Mouse (Mus musculus) WW6 (cell line): ENCODE data around the gene Sdk2.
A peak's percentile ranks its signal among the peaks of the same experiment; 100 is the strongest.

ENCODE experiments used
- DNase-seq: peaks from one replicate; pipeline ENCODE4 v3.0.0-alpha.2; 2013; ENCODE audit warnings: low read depth, low spot score

The Sdk2 gene

DNA sequence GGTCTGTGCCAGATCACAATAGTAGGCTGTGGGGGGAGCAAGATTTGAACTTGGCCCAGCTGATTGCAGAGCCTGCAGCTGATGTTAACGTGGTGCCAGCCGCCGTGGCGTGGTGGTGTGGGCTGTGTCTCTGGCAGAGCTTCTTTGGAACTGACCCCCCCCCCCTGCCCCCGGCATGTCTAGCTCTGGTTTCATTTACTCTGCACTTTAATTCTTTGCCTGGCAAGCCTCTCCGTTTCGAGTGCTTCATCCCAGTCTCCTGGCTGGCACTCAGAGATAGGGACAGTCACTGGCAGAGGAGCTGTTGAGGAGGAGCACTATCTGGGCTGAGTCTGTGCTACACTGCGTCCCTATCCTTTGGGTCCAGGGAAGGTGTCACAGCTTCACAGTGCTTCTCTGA lies 75.0 kb downstream of the Sdk2 start:
- no peak for DNase-seq

DNA sequence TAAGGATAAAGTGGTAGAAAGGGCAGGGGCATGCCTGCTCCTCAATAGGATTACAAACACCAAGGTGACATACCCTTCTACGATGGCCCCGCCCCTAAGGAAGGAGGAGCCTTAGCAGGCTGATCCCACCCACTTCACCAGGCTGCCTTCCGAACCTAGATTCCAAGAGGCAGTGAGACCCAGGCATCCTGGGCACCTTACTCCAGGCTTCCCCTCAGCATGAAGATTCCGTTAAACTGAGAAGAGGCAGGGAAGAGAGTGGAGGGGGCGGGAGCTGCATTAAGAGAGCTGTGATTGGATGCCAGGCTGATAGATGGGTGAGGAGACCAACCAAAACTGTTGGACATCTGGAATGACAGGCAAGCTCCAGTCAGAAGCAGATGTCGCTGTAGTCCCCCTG lies 76.4 kb downstream of the Sdk2 start:
- peak; percentile 38 for DNase-seq

DNA sequence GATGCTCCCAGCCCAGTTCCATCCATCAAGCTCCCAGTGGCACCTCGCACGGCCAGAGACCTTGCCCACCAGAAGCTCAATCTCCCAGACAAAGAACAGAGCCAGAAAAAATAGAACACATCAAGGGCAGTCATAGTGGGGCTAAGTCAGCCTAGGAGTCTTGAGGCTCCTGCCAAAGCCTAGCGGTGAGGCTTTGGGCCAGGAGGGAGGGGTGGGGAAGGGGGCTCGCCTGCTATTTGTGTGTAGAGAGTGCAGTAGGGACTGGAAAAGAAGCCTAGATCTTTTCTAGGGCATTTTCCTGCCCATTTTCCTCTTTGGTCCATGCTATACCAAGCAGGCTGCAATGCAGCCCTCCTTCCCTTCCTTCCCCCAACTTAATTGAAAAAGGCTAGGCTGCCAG lies 76.8 kb downstream of the Sdk2 start:
- DNase-seq, result no peak

DNA sequence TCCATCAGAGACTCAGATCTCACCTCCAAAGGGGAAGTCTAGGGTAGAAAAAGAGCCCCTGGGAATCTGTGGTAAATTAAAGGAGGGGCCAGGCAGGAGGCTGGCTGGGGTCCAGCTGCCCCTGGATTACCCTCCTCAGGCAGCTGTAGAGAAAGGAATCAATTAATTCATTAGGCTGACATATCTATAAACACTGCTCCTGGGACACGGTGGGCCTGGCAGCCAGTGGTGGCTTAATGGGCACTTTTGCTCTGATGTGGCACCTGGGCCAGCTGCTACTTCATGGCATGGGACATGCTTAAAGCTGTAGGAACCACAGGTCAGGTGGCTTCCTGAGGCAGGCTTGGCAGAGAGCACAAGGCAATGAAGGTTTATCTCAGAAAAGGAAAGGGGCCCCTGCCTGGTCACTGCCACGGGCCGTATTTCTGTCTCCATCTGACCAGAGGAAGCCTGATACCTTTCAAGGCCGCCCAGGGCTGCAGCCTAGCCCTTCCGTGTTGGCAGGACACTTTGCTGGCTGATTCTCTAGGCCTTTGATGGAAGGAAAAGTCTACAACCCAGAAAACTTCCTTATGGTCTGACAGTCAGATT lies 80.9 kb downstream of the Sdk2 start:
- no peak for DNase-seq

DNA sequence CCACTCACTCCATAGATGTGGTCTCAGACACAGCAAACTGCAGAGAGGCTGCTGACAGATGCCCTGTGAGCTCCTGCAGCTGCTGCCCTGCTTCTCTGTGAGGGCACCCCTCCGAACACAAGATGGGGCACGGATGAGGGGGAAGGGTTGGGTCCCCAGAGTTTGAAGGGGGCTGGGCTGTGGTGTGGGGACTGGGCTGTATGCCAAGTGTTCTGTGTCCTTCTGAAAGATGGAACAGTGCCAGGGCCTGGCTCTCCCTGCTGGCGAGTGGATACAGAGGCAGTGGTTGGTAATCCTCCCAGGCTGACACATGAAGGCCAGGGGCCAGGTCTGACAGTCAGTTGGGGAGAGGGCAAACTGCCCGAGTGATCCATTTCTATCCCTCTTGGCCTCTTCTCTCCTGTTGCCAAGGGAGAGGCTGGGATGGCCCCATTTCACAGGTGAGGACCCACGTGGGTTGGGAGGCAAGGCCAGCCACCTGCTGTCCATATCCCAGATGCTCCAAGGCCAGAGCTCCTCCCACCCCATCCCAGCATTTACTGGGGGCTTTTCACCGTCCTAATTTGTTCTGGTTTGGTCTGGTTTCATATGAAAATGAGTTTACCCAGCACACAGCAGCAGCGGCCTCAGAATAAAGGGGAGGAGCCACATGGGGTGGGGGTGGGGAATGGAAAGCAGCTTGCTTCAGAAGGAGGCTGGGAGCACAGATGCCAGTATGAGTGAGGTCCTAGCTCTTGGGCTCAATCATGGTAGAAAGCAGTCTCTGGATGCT lies 84.9 kb downstream of the Sdk2 start:
- DNase-seq, result no peak

DNA sequence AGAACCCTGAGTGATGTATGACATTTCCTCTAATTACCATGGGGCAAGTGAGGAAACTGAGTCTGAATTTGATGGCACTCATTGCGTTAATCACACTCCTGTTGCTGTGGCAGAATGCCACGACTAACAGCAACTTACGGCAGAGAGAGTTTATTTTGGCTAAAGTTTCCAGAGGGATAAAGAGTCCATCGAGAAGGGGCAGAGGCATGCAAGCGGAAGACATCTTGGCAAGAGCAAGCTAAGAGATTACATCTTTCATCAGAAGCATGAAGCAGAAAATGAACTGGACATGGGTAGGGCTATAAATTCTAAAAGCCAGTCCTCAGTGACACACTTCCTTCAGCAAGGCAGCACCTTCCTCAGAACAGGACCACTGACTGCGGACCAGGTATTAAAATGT lies 85.8 kb downstream of the Sdk2 start:
- DNase-seq, result no peak

DNA sequence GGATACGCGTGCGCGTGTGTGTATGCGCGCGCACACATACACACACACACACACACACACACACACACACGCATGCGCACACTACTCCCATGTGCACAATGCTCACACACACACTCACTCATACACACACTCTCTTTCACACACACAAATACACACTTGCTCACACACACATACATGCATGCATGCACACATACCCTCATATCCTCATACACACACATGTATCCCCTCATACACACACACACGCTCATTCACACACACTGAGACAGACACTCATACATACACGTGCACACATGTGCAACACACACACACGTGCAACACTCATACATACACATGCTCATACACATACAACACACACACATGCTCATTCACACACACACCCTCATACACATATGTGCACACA lies 88.5 kb downstream of the Sdk2 start:
- no peak for DNase-seq

DNA sequence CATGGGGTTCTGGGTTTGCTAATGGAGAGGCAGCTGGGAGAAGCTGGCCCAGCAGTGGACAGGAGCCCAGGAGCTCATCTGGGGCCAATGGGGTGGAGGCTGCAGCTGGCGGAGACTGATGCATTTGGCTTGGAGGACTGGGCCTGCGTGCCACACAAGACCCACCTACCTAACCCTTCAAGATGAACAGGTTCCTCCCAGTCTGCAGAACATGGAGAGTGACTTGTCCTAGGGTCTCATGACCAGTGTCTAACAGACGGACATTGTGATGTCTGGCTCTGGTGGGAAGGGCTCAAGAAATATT lies 91.2 kb downstream of the Sdk2 start:
- no peak for DNase-seq

DNA sequence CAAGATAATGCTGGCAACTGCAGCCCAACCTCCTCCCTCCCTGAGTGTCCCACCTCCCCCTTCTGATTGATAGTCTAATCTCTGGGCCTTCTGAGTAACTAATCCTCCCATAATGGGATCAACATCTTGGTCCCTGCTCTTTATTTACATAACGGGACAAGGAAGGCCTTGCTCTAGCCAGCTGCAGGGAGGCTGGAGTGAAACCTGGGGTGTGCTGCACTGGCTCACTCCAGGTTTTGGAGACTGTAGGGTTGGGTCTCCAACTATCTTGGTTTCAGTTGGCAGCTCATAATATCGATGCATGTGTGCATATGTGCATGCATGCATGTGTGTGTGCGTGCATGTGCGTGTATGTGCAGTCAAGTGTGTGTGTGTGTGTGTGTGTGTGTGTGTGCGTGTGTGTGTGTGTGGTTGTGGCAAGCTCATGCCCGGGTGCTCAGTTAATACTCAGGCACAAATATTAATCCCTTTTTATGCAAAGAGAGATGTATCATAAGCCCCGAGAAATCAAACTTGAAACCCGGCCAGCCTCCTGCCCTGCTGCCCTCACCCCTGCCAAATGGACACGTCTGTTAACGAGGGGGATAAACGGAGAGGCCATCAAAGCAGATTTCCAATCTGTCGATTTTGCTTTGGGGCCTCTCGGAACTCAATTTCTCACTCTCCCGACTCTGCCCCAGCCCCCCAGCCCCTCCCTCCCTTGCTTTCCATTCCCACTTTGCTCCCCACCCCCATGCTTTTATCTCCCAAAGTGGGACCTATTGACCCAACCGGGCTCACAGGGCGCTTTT lies 91.8 kb downstream of the Sdk2 start:
- DNase-seq, result no peak

DNA sequence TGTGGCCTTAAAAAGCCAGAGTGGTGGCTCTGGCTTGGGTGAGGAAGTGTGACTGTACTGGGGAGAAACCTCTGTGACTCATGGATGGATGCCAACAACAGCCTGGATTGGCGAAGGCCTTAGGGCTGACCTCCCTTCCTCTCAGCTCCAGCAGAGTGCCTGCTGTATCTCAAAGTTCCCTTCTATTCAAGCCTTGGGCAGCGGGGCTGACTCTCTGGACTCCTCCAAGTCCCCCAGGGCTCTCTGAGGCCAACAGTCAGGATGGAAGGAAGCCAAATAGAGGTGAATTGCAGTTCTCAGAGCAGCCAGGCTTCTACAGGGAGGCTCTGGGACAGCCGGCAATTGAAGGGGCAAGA lies 94.4 kb downstream of the Sdk2 start:
- DNase-seq, result no peak

DNA sequence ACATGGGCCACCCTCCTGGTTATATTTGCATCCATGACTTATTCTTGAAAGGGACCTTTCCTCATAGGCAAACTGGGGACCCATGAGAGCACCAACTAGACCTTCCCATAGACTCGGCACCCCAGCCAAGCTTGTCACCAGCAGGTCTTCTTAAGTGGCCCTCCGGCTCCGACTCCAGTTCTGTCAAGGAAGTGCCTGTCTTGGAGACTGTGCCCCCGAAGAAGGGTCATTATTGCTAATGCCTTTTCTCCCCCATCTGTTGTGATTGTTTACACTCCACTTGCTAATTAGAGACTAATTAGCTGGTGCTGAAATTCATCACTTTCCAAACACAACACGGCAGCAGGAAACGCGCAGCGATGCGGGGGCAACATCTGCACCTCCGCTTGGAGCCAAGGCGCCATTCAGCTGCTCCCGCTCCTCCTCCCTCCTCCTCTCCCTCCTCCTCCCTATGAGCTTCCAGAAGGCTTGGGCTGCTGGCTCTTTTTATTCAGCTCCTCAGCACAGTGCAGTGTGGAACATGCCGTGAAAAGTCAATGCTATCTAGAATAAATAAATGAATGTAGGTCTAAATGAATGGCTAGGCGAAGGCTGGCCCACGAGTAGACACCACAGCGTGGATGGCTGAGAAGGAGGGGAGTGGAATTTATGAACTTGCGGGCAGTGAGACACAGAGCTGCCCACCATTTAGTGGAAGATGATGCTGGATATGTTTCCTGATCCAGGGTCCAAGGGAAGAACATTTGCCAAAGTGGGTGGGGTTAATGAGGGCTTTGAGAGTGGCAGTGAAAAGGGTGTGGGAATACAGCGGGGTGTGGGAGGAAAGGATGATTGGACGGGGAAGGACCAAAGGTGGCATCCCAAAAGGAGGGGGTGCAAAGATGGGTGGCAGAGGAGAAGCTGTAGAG lies 95.0 kb downstream of the Sdk2 start:
- DNase-seq, result no peak

DNA sequence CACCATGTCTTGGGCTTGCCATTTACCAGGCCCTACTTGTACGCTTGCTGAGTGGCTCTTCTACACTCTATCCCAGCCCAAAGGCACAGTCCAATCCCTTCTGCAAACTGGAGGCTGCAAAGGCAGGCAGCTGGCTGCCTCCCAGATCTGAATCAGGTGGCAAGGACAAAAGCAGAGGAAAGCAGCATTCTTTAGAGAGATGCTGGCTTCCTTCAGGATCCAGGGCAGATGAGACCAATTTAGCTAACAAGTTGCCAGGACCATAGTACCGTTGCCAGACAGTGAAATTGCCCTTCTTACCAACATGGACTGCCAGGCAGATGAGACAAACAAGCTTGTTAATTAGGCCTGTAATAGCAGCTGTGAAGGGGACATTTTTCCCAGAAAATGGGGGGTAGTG lies 96.8 kb downstream of the Sdk2 start:
- DNase-seq, result no peak

DNA sequence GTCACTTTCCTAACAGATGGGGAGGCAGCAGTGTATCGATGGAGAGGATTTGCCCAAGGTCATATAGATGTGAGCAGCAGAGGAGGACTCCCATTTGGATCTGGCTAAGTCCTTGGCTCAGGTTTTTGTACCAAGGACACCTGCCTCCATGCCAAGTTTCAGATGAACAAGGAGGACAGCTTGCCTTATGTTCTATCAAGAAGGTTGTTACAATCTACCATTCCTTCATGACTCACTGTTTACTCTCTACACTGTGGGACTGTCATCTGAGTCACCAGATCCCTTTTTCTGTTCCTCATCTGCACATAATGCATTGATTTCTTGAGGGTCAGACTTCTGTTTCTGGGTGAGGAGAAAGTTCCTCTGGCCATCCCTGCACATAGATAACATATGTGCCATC lies 101.6 kb downstream of the Sdk2 start:
- DNase-seq, result no peak

DNA sequence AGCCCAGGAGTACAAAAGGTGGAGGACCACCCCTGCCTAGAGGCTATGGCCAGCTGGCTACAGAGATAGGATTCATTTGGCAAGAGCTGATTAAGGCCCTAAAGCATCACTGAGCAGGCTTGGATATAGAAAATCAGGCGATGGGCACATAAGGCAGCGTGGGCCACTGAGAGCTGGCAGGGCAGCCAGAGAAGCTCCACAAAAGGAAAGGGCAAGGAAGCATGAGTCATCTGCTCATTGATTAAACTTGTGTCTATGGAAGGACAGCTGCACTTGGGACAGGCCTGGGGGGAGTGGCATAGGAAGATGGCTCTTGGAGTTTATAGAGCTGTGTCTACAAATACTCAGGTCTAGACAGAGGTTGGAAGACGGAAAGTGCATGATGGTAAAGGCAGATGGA lies 104.1 kb downstream of the Sdk2 start:
- DNase-seq, result no peak

DNA sequence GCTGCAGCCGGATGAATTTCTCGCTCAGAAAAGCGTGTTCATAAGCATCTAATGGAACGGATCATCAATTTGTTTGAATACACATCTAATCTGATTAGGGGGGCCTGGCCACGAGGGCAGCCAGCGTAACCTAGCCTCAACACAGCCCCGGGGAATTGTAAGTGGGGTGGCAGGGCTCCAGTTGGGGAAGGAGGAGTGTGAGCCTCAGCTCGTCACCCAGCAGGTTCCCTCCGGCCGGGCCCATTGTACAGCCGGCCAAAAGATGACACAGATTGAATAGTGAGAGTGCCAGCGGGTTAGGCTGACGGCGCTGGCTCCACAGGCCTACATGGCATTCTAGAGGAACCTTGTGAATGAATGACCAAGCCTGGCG lies 115.2 kb downstream of the Sdk2 start:
- DNase-seq, result no peak

DNA sequence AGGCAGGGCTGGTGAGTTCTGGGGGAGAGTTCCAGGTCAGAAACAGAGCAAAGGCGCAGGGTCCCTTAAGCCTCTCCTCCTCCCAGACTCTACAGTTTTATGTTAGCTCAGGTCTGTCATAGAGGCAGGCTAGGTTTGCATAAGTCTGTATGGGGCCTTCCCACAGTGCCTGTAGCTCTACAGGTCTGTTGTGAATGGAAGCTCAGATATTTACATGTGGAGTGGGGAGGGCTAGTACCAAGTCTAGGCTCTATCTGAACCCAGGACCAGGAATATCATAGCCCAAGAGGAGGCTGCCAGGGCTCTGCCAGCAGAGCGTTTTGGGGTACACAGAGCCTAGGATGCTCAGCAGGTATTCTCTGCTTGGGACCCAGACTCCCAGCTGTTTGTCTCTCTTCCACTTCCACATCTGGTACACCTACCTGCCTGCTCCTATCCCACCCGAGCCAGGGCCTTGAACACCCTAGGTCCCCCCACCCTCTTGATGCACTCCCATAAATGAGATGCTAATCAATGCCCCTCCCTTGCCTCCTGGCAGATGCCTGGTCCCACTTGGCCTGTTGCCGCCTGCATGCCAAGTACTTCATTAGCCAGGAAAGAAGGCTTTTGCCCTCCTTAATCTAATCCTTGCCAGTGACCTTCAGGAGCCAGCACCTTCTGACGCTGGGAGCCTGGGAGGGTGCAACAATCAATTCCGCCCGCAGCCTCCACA lies 115.8 kb downstream of the Sdk2 start:
- DNase-seq, result no peak

DNA sequence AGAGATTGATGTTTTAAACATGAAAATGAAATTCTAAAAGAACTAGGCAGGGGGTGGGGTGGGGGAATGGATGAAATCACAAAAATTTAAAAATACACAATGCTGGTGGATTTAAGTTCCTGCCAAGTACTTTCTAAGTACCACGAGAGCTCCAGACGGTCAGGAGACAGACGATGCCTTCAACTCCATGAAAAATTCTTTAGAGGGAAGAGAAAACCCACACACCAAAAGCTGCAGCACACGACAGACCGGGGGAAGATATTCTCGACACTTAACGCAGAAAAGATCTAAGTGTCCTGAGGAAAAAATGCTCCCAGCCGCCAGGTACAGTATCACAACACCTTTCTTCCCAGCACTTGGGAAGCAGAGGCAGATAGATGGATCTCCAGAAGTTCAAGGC lies 118.2 kb downstream of the Sdk2 start:
- no peak for DNase-seq

DNA sequence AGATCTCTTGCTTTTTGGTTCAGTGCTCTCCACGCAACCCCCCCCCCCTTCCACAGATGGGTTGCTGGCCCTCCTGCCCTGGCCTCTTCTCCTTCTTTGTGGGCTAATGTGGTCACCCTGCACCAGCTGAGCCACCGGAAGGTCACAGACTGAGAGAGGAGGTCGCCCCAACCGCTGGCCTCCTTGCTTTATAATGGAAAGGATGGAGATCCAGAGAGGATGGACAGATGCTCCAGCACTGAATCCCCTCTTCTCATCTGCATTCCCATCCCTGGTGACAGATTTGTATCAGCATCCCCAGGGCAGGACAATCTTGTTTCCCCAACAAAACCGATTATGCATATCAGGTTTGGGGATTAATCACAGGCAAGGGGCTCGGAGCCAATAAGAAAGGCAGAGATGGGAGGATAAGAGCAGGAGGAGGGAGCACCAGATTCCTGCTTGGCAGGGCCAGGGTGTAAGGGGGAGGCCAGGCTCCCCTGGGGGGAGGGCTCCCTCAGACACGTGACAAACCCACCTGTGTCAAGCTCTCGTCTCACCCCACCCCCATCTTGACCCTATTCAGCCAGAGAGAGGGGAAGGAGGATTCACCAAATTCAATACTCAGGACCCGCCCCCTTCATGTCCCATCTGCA lies 124.6 kb downstream of the Sdk2 start:
- DNase-seq, result no peak

DNA sequence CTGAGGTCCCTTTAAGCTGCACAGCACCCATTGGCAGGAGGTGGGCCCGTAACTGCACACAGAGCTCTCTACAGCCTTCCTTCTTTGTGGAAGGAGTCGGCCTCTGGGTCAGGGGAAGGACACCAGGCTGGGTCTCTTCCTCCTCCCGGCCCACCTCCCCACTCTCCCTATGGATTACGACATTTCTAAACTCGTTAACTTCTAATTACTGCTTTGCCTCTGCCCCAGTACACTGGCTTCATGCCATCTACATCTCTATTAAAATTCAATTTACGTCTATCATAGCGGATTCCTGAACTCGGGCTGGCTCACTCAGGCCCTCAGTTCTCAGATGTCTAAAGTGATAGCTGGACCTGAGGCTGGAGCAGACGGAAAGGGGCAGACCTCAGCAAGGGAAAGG lies 133.2 kb downstream of the Sdk2 start:
- DNase-seq, result no peak

DNA sequence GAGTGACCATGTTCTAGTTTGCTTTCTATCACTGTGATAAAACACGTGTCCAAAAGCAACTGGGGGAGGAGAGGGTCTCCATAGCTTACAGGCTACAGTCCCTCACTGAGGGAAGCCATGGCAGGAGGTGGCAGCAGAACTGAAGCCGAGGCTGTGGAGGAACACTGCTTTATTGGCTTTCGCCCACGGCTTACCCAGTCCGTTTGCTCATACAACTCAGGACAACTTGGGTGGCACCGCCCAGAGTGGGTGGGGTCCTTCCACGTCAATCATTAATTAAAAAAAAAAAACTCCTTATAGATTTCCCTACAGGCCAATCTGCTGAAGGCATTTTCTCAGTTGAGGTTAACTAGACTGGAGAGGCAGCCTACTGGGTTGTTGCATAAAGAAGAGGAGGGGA lies 133.9 kb downstream of the Sdk2 start:
- DNase-seq, result no peak

DNA sequence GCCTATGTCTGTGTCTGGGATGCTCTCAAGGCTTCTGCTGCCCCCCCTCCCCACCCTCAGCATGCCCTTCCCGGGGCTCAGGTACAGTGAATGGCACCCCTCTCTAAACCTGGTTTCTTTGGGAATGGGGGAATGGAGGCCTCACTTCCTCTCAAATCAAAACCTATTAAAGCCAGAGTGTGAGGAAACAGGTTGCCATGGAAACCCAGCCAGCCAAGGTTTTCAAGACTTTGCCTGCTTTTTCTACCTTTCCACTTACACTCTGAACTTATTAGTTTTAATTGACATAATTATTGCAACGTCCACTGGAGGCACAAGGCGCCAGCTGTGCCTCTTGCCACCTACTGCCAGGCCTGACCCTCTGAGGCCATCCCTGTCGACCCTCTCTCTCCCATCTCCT lies 135.1 kb downstream of the Sdk2 start:
- DNase-seq, result no peak
